Mouse (Mus musculus): ENCODE results near the gene Dnase1l3. TPM values are rescaled to one million over a fixed set of nuclear protein-coding genes. Genes with fewer than 3 reads are reported as not detected.

Gene Dnase1l3
- total RNA-seq, 2 experiments from 2014 or later, result not detected

DNA sequence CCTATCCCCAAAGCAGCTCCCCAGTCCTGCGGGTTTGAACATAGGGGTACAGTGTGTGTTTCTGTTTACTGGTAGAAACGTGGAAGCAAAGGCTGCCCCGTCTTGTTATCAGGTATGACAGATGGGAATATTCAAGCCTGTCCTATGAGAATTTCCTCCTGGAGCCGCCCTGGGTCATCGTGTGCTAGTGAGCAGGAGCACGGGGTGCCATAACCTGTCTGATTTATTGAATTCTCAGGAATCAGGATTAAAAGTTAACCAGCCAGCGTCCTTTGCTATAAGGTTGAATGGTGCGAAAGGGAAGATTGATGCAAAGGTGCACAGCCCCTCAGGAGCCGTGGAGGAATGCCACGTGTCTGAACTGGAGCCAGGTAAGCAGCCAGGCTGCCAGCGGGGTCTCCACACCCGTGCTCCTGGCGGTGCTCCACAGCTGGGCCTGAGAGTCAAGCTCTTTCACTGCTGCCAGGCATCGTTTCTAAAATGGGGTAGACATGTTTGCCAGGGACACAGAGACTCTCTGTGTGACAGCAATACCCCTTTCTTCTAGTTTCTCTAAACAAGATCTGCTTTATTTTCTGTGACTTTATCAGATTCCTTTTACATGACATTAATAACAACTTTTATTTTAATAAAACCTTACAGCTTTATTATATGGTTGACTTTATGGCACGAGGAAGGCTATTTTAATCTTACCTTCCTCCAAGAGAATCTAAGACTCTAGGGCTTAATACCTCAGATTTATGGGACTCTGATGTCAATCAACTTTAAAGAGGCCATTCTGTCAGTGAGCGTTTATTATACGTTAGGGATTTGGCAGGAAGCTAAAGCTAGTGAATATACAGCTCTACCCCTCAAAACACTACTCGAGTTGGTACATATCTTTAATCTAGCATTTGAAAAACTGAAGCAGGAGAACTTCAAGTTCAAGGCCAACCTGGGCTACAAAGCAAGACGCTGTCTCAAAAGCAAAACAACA, 55.3 kb downstream of the Dnase1l3 start:
- DNase-seq (ENCODE audit: low spot score), result no peak

- no peak for DNase-seq (ENCODE audit: low spot score)
Measured at GRCm38 (mm10) chr14:7937052-7937630, 57.2 kb downstream of the Dnase1l3 start.

GRCm38 (mm10) chr14:7934166-7934565, 60.2 kb downstream of the Dnase1l3 start:
- no peak for DNase-seq (ENCODE audit: low spot score)

GRCm38 (mm10) chr14:7932151-7932550, 62.2 kb downstream of the Dnase1l3 start:
- no peak for DNase-seq (ENCODE audit: low spot score)

GRCm38 (mm10) chr14:7929029-7929428, 65.3 kb downstream of the Dnase1l3 start:
- no peak for DNase-seq (ENCODE audit: low spot score)

DNA sequence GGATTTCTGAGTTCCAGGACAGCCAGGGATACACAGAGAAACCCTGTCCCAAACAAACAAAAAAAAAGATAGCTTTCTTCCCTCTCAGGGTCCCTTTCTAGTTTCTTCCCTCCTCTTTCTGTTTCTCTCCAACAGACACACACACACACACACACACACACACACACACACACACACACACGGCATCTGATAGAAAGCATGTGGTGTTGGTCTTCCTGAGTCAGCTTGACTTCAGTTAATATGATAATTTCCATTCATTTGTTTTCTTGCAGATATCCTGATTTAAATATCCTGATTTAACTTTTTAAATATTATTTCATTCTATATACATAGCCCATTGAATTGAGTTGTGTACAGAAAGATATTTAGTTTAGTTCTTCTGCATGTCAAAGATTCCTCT, 66.0 kb downstream of the Dnase1l3 start:
- DNase-seq (ENCODE audit: low spot score), result no peak

GRCm38 (mm10) chr14:7923635-7924034, 70.7 kb downstream of the Dnase1l3 start:
- DNase-seq (ENCODE audit: low spot score), result no peak

DNA sequence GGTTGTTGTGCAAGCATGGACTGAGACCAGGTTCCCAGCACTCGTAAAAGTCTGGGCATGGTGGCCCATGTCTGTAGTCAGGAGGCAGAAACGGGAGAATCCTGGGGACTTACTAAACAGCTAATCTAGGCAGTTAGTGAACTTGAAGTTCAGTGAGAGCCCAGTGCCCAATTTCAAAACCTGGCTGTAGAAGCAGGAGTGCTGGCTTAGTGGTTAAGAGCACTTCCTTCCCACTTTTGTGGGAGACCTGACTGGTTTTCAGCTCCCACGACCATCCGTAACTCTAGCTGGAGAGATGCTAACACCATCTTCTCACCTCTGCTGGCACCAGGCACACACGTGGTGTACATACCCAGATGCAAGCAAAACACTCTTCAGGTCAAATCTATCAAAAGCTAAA, 72.9 kb downstream of the Dnase1l3 start:
- DNase-seq (ENCODE audit: low spot score), result no peak

- DNase-seq (ENCODE audit: low spot score), result no peak
Measured at GRCm38 (mm10) chr14:7919921-7920320, 74.5 kb downstream of the Dnase1l3 start.

DNA sequence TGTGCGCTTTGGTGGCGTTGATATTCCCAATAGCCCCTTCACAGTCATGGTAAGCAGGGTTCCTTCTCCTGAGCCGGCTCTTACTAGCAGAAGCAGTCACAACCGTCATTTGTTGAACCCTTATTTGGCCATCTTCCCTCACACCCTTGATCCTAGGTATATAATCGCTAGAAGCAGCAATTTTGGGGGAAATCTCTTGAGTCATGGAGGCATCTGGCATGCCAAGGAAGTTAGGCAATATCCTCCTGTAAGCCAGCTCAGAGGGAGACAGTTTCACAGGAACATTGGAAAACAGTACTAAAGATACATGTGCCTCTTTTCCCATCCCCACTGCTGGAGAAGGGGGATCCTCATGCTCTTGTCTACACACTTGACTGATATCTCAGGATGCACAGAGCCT, 75.1 kb downstream of the Dnase1l3 start:
- DNase-seq (ENCODE audit: low spot score), result no peak

GRCm38 (mm10) chr14:7918150-7918991, 76.0 kb downstream of the Dnase1l3 start:
- DNase-seq (ENCODE audit: low spot score), result no peak

Other genes with a start within 250 kb of the Dnase1l3 start
- not detected for gene Gm26661, start 203.0 kb downstream of the Dnase1l3 start, total RNA-seq (2021)
- gene Flnb, start 176.6 kb downstream of the Dnase1l3 start, total RNA-seq (2021), result 10 to 100 TPM in 1 of 2 experiments, 1 to 10 TPM in 1; 6.2 to 10.5 TPM
- not detected for gene Gm45521, start 37.3 kb downstream of the Dnase1l3 start, total RNA-seq (2021)
- 1 to 10 TPM; 7.6 to 8.6 TPM for gene Abhd6, start 8.3 kb upstream of the Dnase1l3 start, total RNA-seq (2021)
- 10 to 100 TPM; 28.0 TPM for gene Rpp14, start 85.8 kb upstream of the Dnase1l3 start, total RNA-seq (2021)
- gene Pxk, start 103.6 kb upstream of the Dnase1l3 start, total RNA-seq (2021), result 10 to 100 TPM; 12.7 to 14.0 TPM
- gene Pdhb, start 178.5 kb upstream of the Dnase1l3 start, total RNA-seq (2021), result 100 to 1,000 TPM; 272 to 299 TPM
- 1 to 10 TPM; 7.7 to 8.4 TPM for gene Kctd6, start 219.6 kb upstream of the Dnase1l3 start, total RNA-seq (2021)

Measured in gastrocnemius, adult 18-20 months (tissue).